Mouse (Mus musculus) MEL (cell line): Measurements from ENCODE around the gene Scrn3. TPM values are rescaled to one million over a fixed set of nuclear protein-coding genes. Genes with fewer than 3 reads are reported as not detected.

ENCODE experiments used
- DNase-seq: peaks from one replicate; pipeline ENCODE4 v3.0.0; 2011; ENCODE audit warnings: low read depth, low spot score
- H3K27ac ChIP-seq: 2 replicates; pipeline ENCODE4 v1.5.1; 2012; ENCODE audit warnings: low read depth, mild to moderate bottlenecking, control low read depth, low read length, moderate library complexity; ENCODE audit not compliant: control insufficient read depth
- H3K27me3 ChIP-seq, 2 experiments: fragments of 150-350 bp in 1 of 2; sonication (generic) in 1 of 2; 2 replicates each; pipeline ENCODE4 v1.6.1; 2012; ENCODE audit warnings: low read length in 2 of 2, mild to moderate bottlenecking in 2 of 2, improper control_type of control experiment in 1 of 2, moderate library complexity in 1 of 2; ENCODE audit not compliant: insufficient read depth in 2 of 2, control insufficient read depth in 1 of 2
- H3K36me3 ChIP-seq, 2 experiments: 2 replicates each; pipeline ENCODE4 v1.6.1; 2012 to 2014; ENCODE audit warnings: low read length in 2 of 2, improper control_type of control experiment in 1 of 2, inconsistent platforms in 1 of 2, mild to moderate bottlenecking in 1 of 2; ENCODE audit not compliant: insufficient read depth in 2 of 2, control insufficient read depth in 1 of 2
- H3K4me1 ChIP-seq, 2 experiments: fragments of 150-350 bp in 1 of 2; sonication (generic) in 1 of 2; 2 replicates each; pipeline ENCODE4 v1.6.1; 2012; ENCODE audit warnings: low read length in 2 of 2, improper control_type of control experiment in 1 of 2, mild to moderate bottlenecking in 1 of 2; ENCODE audit not compliant: insufficient read depth in 2 of 2, control insufficient read depth in 1 of 2
- H3K4me3 ChIP-seq, 2 experiments: fragments of 150-350 bp in 1 of 2; sonication (generic) in 1 of 2; 2 replicates each; pipeline ENCODE4 v1.5.1; 2012; ENCODE audit warnings: low read depth in 2 of 2, low read length in 2 of 2, mild to moderate bottlenecking in 2 of 2, moderate library complexity in 2 of 2, control low read depth in 1 of 2, improper control_type of control experiment in 1 of 2; ENCODE audit not compliant: control insufficient read depth in 1 of 2, insufficient read depth in 1 of 2
- H3K79me2 ChIP-seq: 2 replicates; pipeline ENCODE4 v1.6.1; 2012; ENCODE audit warnings: mild to moderate bottlenecking, low read length, moderate library complexity; ENCODE audit not compliant: control insufficient read depth, poor library complexity, insufficient read depth
- H3K9ac ChIP-seq: 2 replicates; pipeline ENCODE4 v1.6.1; 2012; ENCODE audit warnings: low read depth, mild to moderate bottlenecking, control low read depth, low read length, moderate library complexity; ENCODE audit not compliant: control insufficient read depth, poor library complexity, severe bottlenecking
- H3K9me3 ChIP-seq: fragments of 150-350 bp; sonication (generic); replicated peaks from 2 replicates; pipeline ENCODE4 v1.6.1; 2012; ENCODE audit warnings: mild to moderate bottlenecking, low read length, improper control_type of control experiment, moderate library complexity; ENCODE audit not compliant: insufficient read depth
- BHLHE40 ChIP-seq: IDR thresholded peaks from 2 replicates; pipeline ENCODE4 v1.6.1; 2012; ENCODE audit warnings: low read depth, mild to moderate bottlenecking, inconsistent platforms, low read length, improper control_type of control experiment, borderline replicate concordance
- CHD2 ChIP-seq: IDR thresholded peaks from 2 replicates; pipeline ENCODE4 v1.6.1; 2011; ENCODE audit warnings: low read length, improper control_type of control experiment
- EP300 ChIP-seq, 2 experiments: IDR thresholded peaks; 2 replicates each; pipeline ENCODE4 v1.6.1; 2011; ENCODE audit warnings: improper control_type of control experiment in 2 of 2, low read length in 2 of 2, low read depth in 1 of 2, mild to moderate bottlenecking in 1 of 2
- ETS1 ChIP-seq: IDR thresholded peaks from 2 replicates; pipeline ENCODE4 v1.6.1; 2012; ENCODE audit warnings: low read depth, mild to moderate bottlenecking, inconsistent platforms, low read length, improper control_type of control experiment, moderate library complexity
- GABPA ChIP-seq: IDR thresholded peaks from 2 replicates; pipeline ENCODE4 v1.6.1; 2012; ENCODE audit warnings: low read depth, mild to moderate bottlenecking, inconsistent platforms, low read length, improper control_type of control experiment, moderate library complexity
- GATA1 ChIP-seq: IDR thresholded peaks from 2 replicates; pipeline ENCODE4 v1.6.1; 2011; ENCODE audit warnings: low read depth, low read length, improper control_type of control experiment
- HCFC1 ChIP-seq: IDR thresholded peaks from 2 replicates; pipeline ENCODE4 v1.6.1; 2012; ENCODE audit warnings: low read depth, mild to moderate bottlenecking, inconsistent platforms, low read length, improper control_type of control experiment, moderate library complexity
- JUND ChIP-seq: IDR thresholded peaks from 2 replicates; pipeline ENCODE4 v1.6.1; 2011; ENCODE audit warnings: low read depth, mild to moderate bottlenecking, improper control_type of control experiment, low read length
- KAT2A ChIP-seq: conservative IDR thresholded peaks from 2 replicates; pipeline ENCODE4 v1.6.1; 2012; ENCODE audit warnings: low read depth, low read length, improper control_type of control experiment, inconsistent platforms
- MAFK ChIP-seq: IDR thresholded peaks from 2 replicates; pipeline ENCODE4 v1.6.1; 2011; ENCODE audit warnings: low read depth, mild to moderate bottlenecking, low read length, improper control_type of control experiment, borderline replicate concordance
- MAX ChIP-seq: IDR thresholded peaks from 2 replicates; pipeline ENCODE4 v1.6.1; 2011; ENCODE audit warnings: low read length, improper control_type of control experiment
- MAZ ChIP-seq: IDR thresholded peaks from 2 replicates; pipeline ENCODE4 v1.6.1; 2012; ENCODE audit warnings: low read depth, mild to moderate bottlenecking, inconsistent platforms, low read length, improper control_type of control experiment
- MEF2A ChIP-seq: IDR thresholded peaks from 2 replicates; pipeline ENCODE4 v1.6.1; 2014; ENCODE audit warnings: low read depth, mild to moderate bottlenecking, inconsistent platforms, low read length, improper control_type of control experiment; ENCODE audit not compliant: poor library complexity, insufficient replicate concordance, severe bottlenecking; ENCODE audit errors: extremely low read depth
- MYB ChIP-seq: IDR thresholded peaks from 2 replicates; pipeline ENCODE4 v1.6.1; 2011; ENCODE audit warnings: mild to moderate bottlenecking, low read depth, low read length, improper control_type of control experiment
- MYC ChIP-seq: IDR thresholded peaks from 2 replicates; pipeline ENCODE4 v1.6.1; 2011; ENCODE audit warnings: low read depth, mild to moderate bottlenecking, low read length, improper control_type of control experiment, moderate library complexity
- NELFE ChIP-seq: IDR thresholded peaks from 2 replicates; pipeline ENCODE4 v1.6.1; 2011; ENCODE audit warnings: low read depth, low read length, improper control_type of control experiment
- NRF1 ChIP-seq: IDR thresholded peaks from 2 replicates; pipeline ENCODE4 v1.6.1; 2014; ENCODE audit warnings: low read depth, mild to moderate bottlenecking, inconsistent platforms, low read length, improper control_type of control experiment, moderate library complexity; ENCODE audit not compliant: poor library complexity, insufficient read depth, severe bottlenecking
- POLR2A ChIP-seq, 2 experiments: IDR thresholded peaks; 2 replicates each; pipeline ENCODE4 v1.6.1; 2011 to 2012; ENCODE audit warnings: low read length in 2 of 2, mild to moderate bottlenecking in 2 of 2, control low read depth in 1 of 2, improper control_type of control experiment in 1 of 2, low read depth in 1 of 2, moderate library complexity in 1 of 2; ENCODE audit not compliant: control insufficient read depth in 1 of 2, insufficient read depth in 1 of 2, poor library complexity in 1 of 2
- POLR2AphosphoS2 ChIP-seq: IDR thresholded peaks from 2 replicates; pipeline ENCODE4 v1.6.1; 2011; ENCODE audit warnings: low read length, improper control_type of control experiment
- POLR2AphosphoS5 ChIP-seq: IDR thresholded peaks from 2 replicates; pipeline ENCODE4 v1.6.1; 2012; ENCODE audit warnings: low read depth, borderline replicate concordance, mild to moderate bottlenecking, inconsistent platforms, low read length, moderate library complexity, mixed read lengths
- RAD21 ChIP-seq: IDR thresholded peaks from 2 replicates; pipeline ENCODE4 v1.6.1; 2011; ENCODE audit warnings: mild to moderate bottlenecking, low read depth, low read length, improper control_type of control experiment
- SIN3A ChIP-seq: IDR thresholded peaks from 2 replicates; pipeline ENCODE4 v1.6.1; 2012; ENCODE audit warnings: low read length, improper control_type of control experiment, inconsistent platforms
- TAL1 ChIP-seq: IDR thresholded peaks from 2 replicates; pipeline ENCODE4 v1.6.1; 2012; ENCODE audit warnings: mild to moderate bottlenecking, inconsistent platforms, low read length, moderate library complexity, mixed read lengths
- TBP ChIP-seq: IDR thresholded peaks from 2 replicates; pipeline ENCODE4 v1.8.0; 2011; ENCODE audit warnings: low read depth, low read length, improper control_type of control experiment
- TCF12 ChIP-seq: IDR thresholded peaks from 2 replicates; pipeline ENCODE4 v1.6.1; 2014; ENCODE audit warnings: low read depth, mild to moderate bottlenecking, inconsistent platforms, low read length, improper control_type of control experiment, moderate library complexity
- UBTF ChIP-seq: IDR thresholded peaks from 2 replicates; pipeline ENCODE4 v1.6.1; 2012; ENCODE audit warnings: low read depth, mild to moderate bottlenecking, inconsistent platforms, low read length, improper control_type of control experiment, moderate library complexity, borderline replicate concordance; ENCODE audit not compliant: insufficient read depth
- USF2 ChIP-seq, 2 experiments: IDR thresholded peaks; 2 replicates each; pipeline ENCODE4 v1.6.1; 2011 to 2012; ENCODE audit warnings: improper control_type of control experiment in 2 of 2, low read length in 2 of 2, borderline replicate concordance in 1 of 2, inconsistent platforms in 1 of 2, low read depth in 1 of 2, mild to moderate bottlenecking in 1 of 2; ENCODE audit not compliant: insufficient read depth in 1 of 2
- ZC3H11A ChIP-seq: IDR thresholded peaks from 2 replicates; pipeline ENCODE4 v1.6.1; 2012; ENCODE audit warnings: low read depth, mild to moderate bottlenecking, inconsistent platforms, low read length, improper control_type of control experiment
- ZMIZ1 ChIP-seq: IDR thresholded peaks from 2 replicates; pipeline ENCODE4 v1.6.1; 2012; ENCODE audit warnings: low read depth, mild to moderate bottlenecking, inconsistent platforms, low read length, improper control_type of control experiment, moderate library complexity
- ZNF384 ChIP-seq: IDR thresholded peaks from 2 replicates; pipeline ENCODE4 v1.6.1; 2012; ENCODE audit warnings: low read depth, mild to moderate bottlenecking, inconsistent platforms, low read length, improper control_type of control experiment
- polyA plus RNA-seq, 2 experiments: library from polyadenylated mRNA; stranded (reverse) in 1 of 2; unstranded in 1 of 2; fragments of >175 nt in 1 of 2; fragments of >200 nt in 1 of 2; gene quantifications; 2 replicates each; pipeline versions ENCODE4 v1.2.1 to v1.2.4; 2012; ENCODE audit warnings: low replicate concordance in 2 of 2, low read depth in 1 of 2; ENCODE audit not compliant: insufficient read length in 2 of 2, insufficient read depth in 1 of 2, missing spikeins in 1 of 2
- total RNA-seq: library from RNA; depleted of rRNA; stranded (reverse); fragments of 300-350 nt; gene quantifications from 2 replicates; pipeline ENCODE4 v1.2.3, GENCODE M21; 2012

Gene Scrn3
- total and polyA plus RNA-seq, 3 experiments = 3.2 to 7.7 TPM; not detected in 1

DNA sequence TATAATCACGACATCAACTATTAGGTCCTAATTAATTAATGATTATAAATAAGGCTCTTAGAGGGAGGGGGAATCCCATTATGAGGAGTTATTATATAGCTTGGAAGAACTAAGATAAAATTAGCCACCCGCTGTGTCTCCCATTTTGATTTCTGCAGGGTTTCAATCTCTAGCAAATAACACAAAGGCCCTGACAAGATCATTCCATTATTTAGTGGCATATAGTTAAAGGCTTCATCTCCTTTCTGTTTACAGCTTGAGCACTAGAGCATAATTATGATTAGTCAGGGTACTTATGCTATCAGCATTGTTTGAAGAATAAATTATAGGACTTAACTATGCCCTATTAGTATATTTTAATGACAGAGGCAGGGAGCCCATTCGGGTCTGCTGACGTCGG is 65.9 kb downstream of the Scrn3 start:
- TF ChIP-seq RAD21 (no peak), HCFC1 (no peak), ZNF384 (no peak), MYC (no peak), TBP (no peak), TAL1 (no peak), ETS1 (no peak), POLR2AphosphoS5 (no peak), BHLHE40 (no peak), EP300 (IDR thresholded peaks at IDR 0.05; ENCODE audit: low read depth in 1 of 2, low read length in 2 of 2) (no peak), POLR2A (IDR thresholded peaks at IDR 0.05; ENCODE audit: control insufficient read depth in 1 of 2, insufficient read depth in 1 of 2, low read depth in 1 of 2, low read length in 2 of 2, poor library complexity in 1 of 2) (no peak), ZMIZ1 (no peak), KAT2A (no peak), TCF12 (no peak), SIN3A (no peak), NELFE (no peak), GATA1 (no peak), GABPA (no peak), MEF2A (no peak), MYB (no peak)
- H3K9me3 ChIP-seq = no peaks in the 10 kb centered on the region
- no peak for DNase-seq
- no peaks in the 10 kb centered on the region for H3K4me1 ChIP-seq
- H3K36me3 ChIP-seq = no peaks in the 10 kb centered on the region
- no peaks in the 10 kb centered on the region for H3K79me2 ChIP-seq
- H3K27me3 ChIP-seq = peaks cover 0 to 1% of the 10 kb centered on the region in 2 experiments; a peak in 1 of 4 replicates
- H3K4me3 ChIP-seq = no peak overlapping the region
- H3K9ac ChIP-seq = no peak overlapping the region
- H3K27ac ChIP-seq = no peak overlapping the region

DNA sequence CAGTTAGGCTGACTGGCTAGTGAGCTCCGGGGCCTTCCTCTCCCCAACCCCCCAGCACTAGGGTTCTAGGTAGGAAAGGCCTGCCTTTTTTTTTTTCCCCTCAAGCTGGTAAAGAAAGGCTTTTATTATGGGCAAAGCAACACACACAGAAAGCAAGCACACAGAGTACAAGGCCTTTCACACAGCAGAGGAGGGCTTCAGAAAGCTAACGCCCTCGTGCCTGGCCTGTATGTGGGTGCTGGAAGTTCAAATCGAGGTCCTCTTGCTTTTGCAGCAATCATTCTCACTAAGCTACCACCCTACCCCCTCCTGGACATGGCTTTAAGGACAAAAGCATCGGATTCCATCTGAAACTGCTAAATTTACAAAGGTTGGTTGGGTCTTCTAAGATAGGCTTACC is 67.3 kb downstream of the Scrn3 start:
- Histone ChIP-seq H3K9me3 (no peaks in the 10 kb centered on the region), H3K36me3 (no peaks in the 10 kb centered on the region), H3K27ac (no peak overlapping the region), H3K9ac (no peak overlapping the region), H3K27me3 (peaks cover 2 to 4% of the 10 kb centered on the region in 2 experiments; a peak in 3 of 4 replicates), H3K4me3 (no peak overlapping the region), H3K79me2 (no peaks in the 10 kb centered on the region), H3K4me1 (no peaks in the 10 kb centered on the region)
- no peak for DNase-seq
- TF ChIP-seq USF2 (IDR thresholded peaks at IDR 0.05; ENCODE audit: borderline replicate concordance in 1 of 2, insufficient read depth in 1 of 2, low read depth in 1 of 2, low read length in 2 of 2) = no peak
- TF ChIP-seq UBTF = no peak
- TF ChIP-seq MAFK = no peak
- TF ChIP-seq MAX = no peak
- TF ChIP-seq ZC3H11A = no peak
- no peak for TF ChIP-seq EP300 (IDR thresholded peaks at IDR 0.05; ENCODE audit: low read depth in 1 of 2, low read length in 2 of 2)
- TF ChIP-seq HCFC1 = no peak
- no peak for TF ChIP-seq CHD2
- TF ChIP-seq NRF1 = no peak
- TF ChIP-seq NELFE = no peak
- TF ChIP-seq MEF2A = no peak
- no peak for TF ChIP-seq ZMIZ1
- no peak for TF ChIP-seq MAZ
- no peak for TF ChIP-seq SIN3A
- no peak for TF ChIP-seq POLR2AphosphoS2
- TF ChIP-seq JUND = no peak
